Mouse (Mus musculus) forebrain, postnatal 0 days (tissue): ENCODE measurements around the gene Ccl24. TPM values are rescaled to one million over a fixed set of nuclear protein-coding genes. Genes with fewer than 3 reads are reported as not detected.
A peak's percentile ranks its signal among the peaks of the same experiment; 100 is the strongest.

Source experiments
- ATAC-seq: fragments of 200-750 bp; cut with Nextera tagmentation; 2 replicates; pipeline ENCODE4 v1.8.0; 2017; ENCODE audit warnings: mild to moderate bottlenecking, moderate library complexity
- DNase-seq: peaks from one replicate; pipeline ENCODE4 v3.0.0-alpha.2; 2015
- H3K27ac ChIP-seq: fragments of 300-500 bp; sonication (generic); 2 replicates; pipeline ENCODE4 v1.5.1; 2014; ENCODE audit warnings: low read depth, mild to moderate bottlenecking, antibody characterized with exemption, low read length, moderate library complexity, mixed read lengths
- H3K27me3 ChIP-seq: fragments of 300-500 bp; sonication (generic); 2 replicates; pipeline ENCODE4 v1.6.1; 2014; ENCODE audit warnings: mild to moderate bottlenecking, low read length, mixed read lengths; ENCODE audit not compliant: insufficient read depth
- H3K36me3 ChIP-seq: fragments of 300-500 bp; sonication (generic); 2 replicates; pipeline ENCODE4 v1.6.1; 2014; ENCODE audit warnings: mild to moderate bottlenecking, moderate library complexity; ENCODE audit not compliant: insufficient read depth
- H3K4me1 ChIP-seq: fragments of 300-500 bp; sonication (generic); 2 replicates; pipeline ENCODE4 v1.6.1; 2014; ENCODE audit warnings: antibody characterized with exemption; ENCODE audit not compliant: insufficient read depth
- H3K4me2 ChIP-seq: fragments of 300-500 bp; sonication (generic); 2 replicates; pipeline ENCODE4 v1.6.1; 2014; ENCODE audit warnings: low read depth, mild to moderate bottlenecking, moderate library complexity
- H3K4me3 ChIP-seq: fragments of 300-500 bp; sonication (generic); 2 replicates; pipeline ENCODE4 v1.5.1; 2014; ENCODE audit warnings: low read depth, low read length, mixed read lengths
- H3K9ac ChIP-seq: fragments of 300-500 bp; sonication (generic); 2 replicates; pipeline ENCODE4 v1.6.1; 2014; ENCODE audit warnings: mild to moderate bottlenecking
- H3K9me3 ChIP-seq: fragments of 300-500 bp; sonication (generic); 2 replicates; pipeline ENCODE4 v1.6.1; 2016; ENCODE audit warnings: low read length
- CTCF ChIP-seq: sonication (generic); IDR thresholded peaks from 2 replicates; pipeline ENCODE4 v1.5.1; 2016; ENCODE audit warnings: antibody characterized with exemption, control low read depth, low read depth
- WGBS: fragments of 180-500 bp; shearing (Covaris S2); extraction: QIAGEN DNeasy Blood & Tissue Kit; methylation state at CpG from one replicate; pipeline ENCODE4 v1.1.7; 2014; 5-methylcytosine and 5-hydroxymethylcytosine counted together
- polyA plus RNA-seq: library from polyadenylated mRNA; unstranded; fragments of >200 nt; fragmentation: Nextera tagmentation; extraction: Ambion mirVana; gene quantifications from 2 replicates; pipeline ENCODE4 v1.2.1, GENCODE M21; 2015
- total RNA-seq: library from RNA; depleted of rRNA; stranded (reverse); fragments of >200 nt; gene quantifications from 2 replicates; pipeline ENCODE4 v1.2.3, GENCODE M21; 2014

Gene Ccl24
- total and polyA plus RNA-seq, 2 experiments from 2014 or later, result 2.4 TPM

DNA sequence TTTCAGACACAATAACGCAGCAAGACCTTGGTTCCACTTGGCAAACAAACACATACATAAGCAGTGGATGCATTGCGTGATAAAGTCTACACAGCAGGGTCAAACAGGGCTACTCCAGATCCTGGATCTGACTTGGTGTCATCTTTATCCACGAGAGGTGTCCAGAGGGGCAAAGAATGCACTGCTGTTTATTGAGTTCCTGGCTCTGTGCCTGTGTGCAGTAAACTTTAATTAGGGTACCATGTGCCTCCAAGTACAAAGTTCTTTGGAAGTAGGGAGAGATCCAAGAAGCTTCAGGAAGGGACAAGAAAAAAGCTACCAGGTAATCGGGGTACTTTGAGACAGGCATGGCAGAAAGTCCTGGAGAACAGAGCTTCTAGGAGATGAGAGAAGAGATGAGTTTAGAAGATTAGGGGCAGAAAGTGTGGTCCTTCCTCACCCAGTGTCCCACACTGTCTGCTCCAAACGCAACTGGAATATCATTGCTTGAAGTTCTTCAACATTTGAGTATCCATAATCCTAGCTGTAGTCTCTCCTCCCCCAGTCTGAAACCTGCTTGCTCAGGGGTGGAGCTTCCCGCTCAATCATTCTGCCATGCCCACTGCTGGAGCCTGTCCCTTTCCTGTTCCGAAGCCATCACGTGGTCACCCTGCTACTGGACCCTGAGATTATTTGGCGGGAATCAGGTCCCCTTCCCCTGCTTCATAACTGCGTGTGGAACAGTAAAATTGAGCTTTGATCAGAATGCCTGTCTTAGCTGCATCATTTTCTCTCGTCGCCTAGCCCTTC lies 17.3 kb upstream of the Ccl24 start:
- Histone ChIP-seq H3K36me3 (no peaks in the 10 kb centered on the region), H3K27ac (no peak overlapping the region)

DNA sequence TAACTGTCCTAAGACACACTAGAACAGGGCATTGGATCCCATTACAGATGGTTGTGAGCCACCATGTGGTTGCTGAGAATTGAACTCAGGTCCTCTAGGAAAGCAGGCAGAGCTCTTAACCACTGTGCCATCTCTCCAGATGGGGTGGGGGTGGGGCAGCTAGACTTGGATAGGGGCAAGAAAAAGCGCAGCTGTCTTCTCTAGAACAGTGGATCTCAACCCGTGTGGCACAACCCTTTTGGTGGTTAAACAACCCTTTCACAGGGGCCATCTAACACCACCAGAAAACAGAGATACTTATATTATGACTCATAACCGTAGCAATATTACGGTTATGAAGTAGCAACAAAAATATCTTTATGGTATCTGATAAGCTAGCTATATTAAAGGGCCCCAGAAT lies 14.9 kb upstream of the Ccl24 start:
- Histone ChIP-seq H3K4me1 (no peaks in the 10 kb centered on the region), H3K9ac (no peak overlapping the region), H3K27ac (no peak overlapping the region), H3K4me3 (no peak overlapping the region), H3K9me3 (peaks cover 5% of the 10 kb centered on the region; the same call in 1 of the 2 replicates), H3K27me3 (no peaks in the 10 kb centered on the region), H3K36me3 (no peaks in the 10 kb centered on the region), H3K4me2 (no peak overlapping the region)
- no peak for DNase-seq
- WGBS, result 89% methylated on average over 4 of the region's 4 CpGs
- no peak for TF ChIP-seq CTCF
- ATAC-seq, result no peak

More for the DNA sequence above, 17.3 kb upstream of the Ccl24 start:
- peaks cover 5% of the 10 kb centered on the region; the same call in 1 of the 2 replicates for H3K9me3 ChIP-seq
- no peak overlapping the region for H3K4me3 ChIP-seq
- H3K9ac ChIP-seq, result no peak overlapping the region
- H3K4me1 ChIP-seq, result no peaks in the 10 kb centered on the region
- H3K27me3 ChIP-seq, result no peaks in the 10 kb centered on the region
- DNase-seq (no peak), ATAC-seq (no peak)
- no peak for TF ChIP-seq CTCF
- no peak overlapping the region for H3K4me2 ChIP-seq
- 82% methylated on average over 12 of the region's 12 CpGs for WGBS

DNA sequence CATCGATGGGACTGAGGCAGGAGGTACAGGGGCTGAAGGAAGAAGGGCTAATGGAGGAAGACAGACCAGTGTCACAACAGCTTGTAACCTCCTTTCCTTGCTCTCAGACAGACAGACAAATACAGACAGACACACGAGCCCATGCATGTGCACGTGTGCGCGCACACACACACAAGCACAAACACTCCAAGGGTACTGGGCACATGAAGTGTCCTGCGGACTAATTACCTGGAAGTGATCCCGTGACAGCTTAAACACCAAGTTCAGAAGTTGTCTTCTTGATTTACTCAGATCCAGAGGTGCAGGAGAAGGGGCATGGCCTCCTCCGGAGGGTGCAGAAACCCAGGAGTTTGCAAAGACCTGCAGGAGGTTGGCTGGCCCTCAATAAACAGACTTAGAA lies 12.8 kb upstream of the Ccl24 start:
- no peaks in the 10 kb centered on the region for H3K9me3 ChIP-seq
- ATAC-seq, result no peak

DNA sequence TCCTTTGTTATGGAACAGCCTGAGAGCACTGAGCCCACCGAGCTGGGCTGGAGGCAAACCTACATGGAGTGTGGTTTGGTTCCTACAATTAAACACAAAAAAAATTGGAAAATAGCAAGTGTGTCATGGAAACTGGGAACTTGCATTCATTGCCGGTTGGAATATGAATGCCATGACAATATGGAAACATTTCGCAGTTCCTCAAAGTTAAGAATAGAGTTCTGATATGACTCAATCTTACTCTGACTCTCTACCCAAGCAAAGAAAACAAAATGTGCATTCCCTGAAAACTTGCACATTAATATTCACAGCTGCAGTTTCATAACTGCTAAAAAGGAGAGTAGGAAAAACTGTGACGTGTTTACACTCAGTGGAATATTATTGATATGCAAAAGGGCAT lies 9.5 kb upstream of the Ccl24 start:
- Histone ChIP-seq H3K36me3 (no peaks in the 10 kb centered on the region), H3K27ac (no peak overlapping the region), H3K9ac (no peak overlapping the region), H3K27me3 (no peaks in the 10 kb centered on the region), H3K4me3 (no peak overlapping the region), H3K4me1 (no peaks in the 10 kb centered on the region), H3K4me2 (no peak overlapping the region), H3K9me3 (no peaks in the 10 kb centered on the region)
- ATAC-seq (no peak), DNase-seq (no peak)
- TF ChIP-seq CTCF, result no peak
- WGBS, result 81% methylated on average over 4 of the region's 4 CpGs

More for the DNA sequence above, 12.8 kb upstream of the Ccl24 start:
- H3K4me3 ChIP-seq, result no peak overlapping the region
- TF ChIP-seq CTCF, result no peak
- no peak overlapping the region for H3K27ac ChIP-seq
- H3K27me3 ChIP-seq, result no peaks in the 10 kb centered on the region
- H3K36me3 ChIP-seq, result no peaks in the 10 kb centered on the region
- WGBS, result 93% methylated on average over 8 of the region's 8 CpGs
- DNase-seq, result no peak
- no peaks in the 10 kb centered on the region for H3K4me1 ChIP-seq
- no peak overlapping the region for H3K4me2 ChIP-seq
- H3K9ac ChIP-seq, result no peak overlapping the region

DNA sequence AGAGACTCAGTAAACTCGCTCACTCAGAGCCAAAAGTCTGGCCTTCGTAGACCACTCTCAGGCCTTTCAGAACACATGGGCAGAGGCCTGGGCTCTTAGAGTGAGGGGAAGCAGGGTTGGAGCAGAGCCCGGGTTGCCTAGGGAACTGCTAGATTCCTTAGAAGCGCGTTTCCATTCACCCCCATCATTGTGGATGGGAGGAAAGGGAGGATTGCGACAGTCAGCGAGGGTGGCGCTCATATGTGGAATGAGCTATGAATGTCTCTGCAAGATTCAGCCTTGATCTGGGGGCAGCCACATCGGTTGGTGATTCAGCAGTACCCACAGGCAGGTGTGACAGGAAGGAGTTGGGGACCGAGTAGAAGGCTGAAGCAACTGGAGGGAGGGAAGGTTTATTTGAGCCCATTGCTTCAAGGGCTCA lies 6.5 kb upstream of the Ccl24 start:
- no peak overlapping the region for H3K4me2 ChIP-seq
- WGBS, result 57% methylated on average over 10 of the region's 10 CpGs
- no peaks in the 10 kb centered on the region for H3K36me3 ChIP-seq
- no peaks in the 10 kb centered on the region for H3K27me3 ChIP-seq
- H3K4me3 ChIP-seq, result no peak overlapping the region
- no peaks in the 10 kb centered on the region for H3K9me3 ChIP-seq
- ATAC-seq (peak; percentile 78), DNase-seq (peak; percentile 47)
- TF ChIP-seq CTCF, result no peak
- H3K27ac ChIP-seq, result no peak overlapping the region
- no peaks in the 10 kb centered on the region for H3K4me1 ChIP-seq
- no peak overlapping the region for H3K9ac ChIP-seq

DNA sequence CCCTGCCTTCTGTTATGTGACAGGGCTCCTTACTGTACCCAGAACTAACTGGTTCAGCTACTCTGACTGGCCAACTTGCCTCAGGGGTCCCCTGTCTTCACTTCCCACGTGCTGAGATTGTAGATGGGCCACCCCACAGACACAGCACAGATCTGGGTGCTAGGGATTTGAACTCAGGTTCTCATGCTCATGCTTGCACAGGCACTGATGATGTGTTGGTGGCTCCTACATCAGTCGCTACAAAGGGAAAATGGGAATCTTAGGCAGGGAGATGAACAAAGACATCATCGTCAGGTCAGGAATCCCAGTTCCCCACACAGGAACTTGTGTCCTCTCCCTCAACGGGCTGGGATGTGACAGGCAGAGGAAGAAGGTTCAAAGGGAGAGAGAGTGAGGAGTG lies 3.2 kb upstream of the Ccl24 start:
- Histone ChIP-seq H3K27ac (no peak overlapping the region), H3K4me1 (no peaks in the 10 kb centered on the region), H3K36me3 (no peaks in the 10 kb centered on the region), H3K9me3 (no peaks in the 10 kb centered on the region), H3K27me3 (no peaks in the 10 kb centered on the region), H3K4me3 (no peak overlapping the region), H3K9ac (no peak overlapping the region), H3K4me2 (no peak overlapping the region)
- ATAC-seq (no peak), DNase-seq (no peak)
- TF ChIP-seq CTCF, result no peak
- WGBS, result 69% methylated on average over 4 of the region's 4 CpGs

DNA sequence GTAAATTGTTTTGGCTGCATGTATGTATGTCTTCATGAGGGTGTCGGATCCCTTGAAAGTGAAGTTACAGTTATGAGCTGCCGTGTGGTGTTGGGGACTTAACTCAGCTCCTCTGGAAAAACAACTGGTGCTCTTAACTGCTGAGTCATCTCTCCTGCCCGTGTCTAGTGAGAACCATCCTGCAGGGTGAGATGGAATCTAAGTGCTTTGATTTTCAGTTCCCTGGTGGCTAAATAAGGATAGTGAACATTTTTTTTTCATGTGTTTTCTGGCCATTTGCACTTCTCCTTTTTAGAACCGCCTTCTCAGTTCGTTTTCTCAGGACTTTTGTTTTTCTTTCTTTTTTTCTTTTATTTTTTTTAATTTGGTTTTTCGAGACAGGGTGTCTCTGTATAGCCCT lies 4.2 kb downstream of the Ccl24 start:
- no peak overlapping the region for H3K4me3 ChIP-seq
- H3K27ac ChIP-seq, result no peak overlapping the region
- no peak overlapping the region for H3K4me2 ChIP-seq
- 73% methylated on average over 6 of the region's 6 CpGs for WGBS
- no peaks in the 10 kb centered on the region for H3K36me3 ChIP-seq
- DNase-seq (no peak), ATAC-seq (no peak)
- no peaks in the 10 kb centered on the region for H3K9me3 ChIP-seq
- TF ChIP-seq CTCF, result no peak
- no peak overlapping the region for H3K9ac ChIP-seq
- no peaks in the 10 kb centered on the region for H3K4me1 ChIP-seq
- no peaks in the 10 kb centered on the region for H3K27me3 ChIP-seq
